Comparison of ENCODE assay signal across 14 mouse cellular contexts in the genomic region with DNA sequence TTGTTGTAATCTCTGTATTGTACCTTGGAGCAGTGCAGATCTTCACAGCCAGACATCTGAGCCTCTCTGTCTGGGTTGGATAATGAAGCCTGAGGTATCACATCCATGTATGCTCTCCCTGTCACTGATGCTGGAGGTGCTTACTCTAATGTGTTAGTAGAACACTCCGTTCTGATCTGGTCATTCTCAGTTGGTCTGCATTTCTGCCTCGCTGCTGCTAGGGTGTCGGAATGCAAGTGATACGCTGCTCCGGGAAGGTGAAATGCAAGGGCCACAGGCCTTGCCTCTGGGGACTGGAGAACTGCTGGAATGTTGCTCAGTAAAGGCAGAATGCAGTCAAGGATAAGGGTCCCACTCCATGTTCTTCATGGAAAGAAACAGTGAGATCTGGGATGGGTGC.
"Had no signal": no experiment of that assay in that cellular context is flagged by ENCODE, and none has a peak within 500 bp of the region (broad histone marks: within the 10 kb centered on the region; RNA-seq: fewer than 3 reads in every experiment).

No protein-coding gene starts in this region.

- H3K36me3 ChIP-seq: limb, embryonic 10.5 days; limb, embryonic 13.5 days; liver, embryonic 12.5 days; liver, embryonic 15.5 days had no signal

- H3K9me3 ChIP-seq: limb, embryonic 10.5 days; liver, embryonic 12.5 days; liver, embryonic 15.5 days had no signal

- H3K4me3 ChIP-seq: layer of hippocampus, adult 2 months; limb, embryonic 10.5 days; limb, embryonic 13.5 days; liver, embryonic 12.5 days; liver, embryonic 15.5 days had no signal

- ATAC-seq: liver, embryonic 12.5 days had no signal

- H3K27me3 ChIP-seq: limb, embryonic 13.5 days; liver, embryonic 12.5 days; liver, embryonic 15.5 days had no signal

- H3K4me2 ChIP-seq: limb, embryonic 13.5 days; liver, embryonic 12.5 days; liver, embryonic 15.5 days; midbrain, embryonic 11.5 days had no signal

- H3K9ac ChIP-seq: limb, embryonic 13.5 days; liver, embryonic 12.5 days; liver, embryonic 15.5 days had no signal

- H3K4me1 ChIP-seq: liver, embryonic 12.5 days; liver, embryonic 15.5 days had no signal

- H3K27ac ChIP-seq: layer of hippocampus, adult 2 months; limb, embryonic 10.5 days; limb, embryonic 13.5 days; liver, embryonic 12.5 days; liver, embryonic 15.5 days had no signal

- DNase-seq: kidney, adult 11 months; kidney, adult 9 months; kidney, postnatal 25 days; layer of hippocampus, adult 9-11 months; liver; lung, postnatal 10 days; midbrain, embryonic 14.5 days; thymus, postnatal 25 days had no signal
